Mouse (Mus musculus): ENCODE data around the gene Zfp691. TPM values are rescaled to one million over a fixed set of nuclear protein-coding genes. Genes with fewer than 3 reads are reported as not detected.

The Zfp691 gene
- total and polyA plus RNA-seq, 3 experiments: 20.6 to 23.4 (median 20.6) TPM

- Histone ChIP-seq H3K27ac (peak overlapping the region; percentile 80), H3K9ac (ENCODE audit: low read depth, low read length) (peak overlapping the region; percentile 92), H3K36me3 (ENCODE audit: control insufficient read depth, insufficient read depth, low read length) (no peaks in the 10 kb centered on the region), H3K4me3 (peak overlapping the region; percentile 88), H3K27me3 (ENCODE audit: control insufficient read depth, insufficient read depth, low read length) (no peaks in the 10 kb centered on the region), H3K79me2 (replicated peaks; ENCODE audit: control insufficient read depth, insufficient read depth, low read length) (no peaks in the 10 kb centered on the region), H3K4me1 (ENCODE audit: control insufficient read depth, insufficient read depth, low read length) (no peaks in the 10 kb centered on the region; the same call in 1 of the 2 replicates)
- TF ChIP-seq CTCF (IDR thresholded peaks at IDR 0.05): no peak
- no peak for TF ChIP-seq POLR2A (IDR thresholded peaks at IDR 0.05; ENCODE audit: insufficient read depth, low read depth, low read length)
- no peak for TF ChIP-seq EP300 (IDR thresholded peaks at IDR 0.05; ENCODE audit: insufficient read depth, low read depth, low read length)
- intact Hi-C loops (cut with DNase I): no loop called here
- WGBS: 14% methylated on average over 18 of the region's 18 CpGs
- no peak for DNase-seq
Measured at GRCm38 (mm10) chr4:119195582-119196320, 21.8 kb upstream of the Zfp691 start.

- H3K4me3 ChIP-seq: peak within 1 kb of the TSS; percentile 88
- WGBS: under 1% methylated on average over 39 of the region's 47 CpGs
- TF ChIP-seq EP300 (IDR thresholded peaks at IDR 0.05; ENCODE audit: insufficient read depth, low read depth, low read length) (no peak), POLR2A (IDR thresholded peaks at IDR 0.05; ENCODE audit: insufficient read depth, low read depth, low read length) (peak; percentile 33)
- peak within 1 kb of the TSS; percentile 80 for H3K27ac ChIP-seq
- H3K4me1 ChIP-seq (ENCODE audit: control insufficient read depth, insufficient read depth, low read length): no peaks in the 10 kb centered on the region; the same call in 1 of the 2 replicates
- peak; percentile 90 to 91 for DNase-seq
- no peaks in the 10 kb centered on the region for H3K27me3 ChIP-seq (ENCODE audit: control insufficient read depth, insufficient read depth, low read length)
- H3K36me3 ChIP-seq (ENCODE audit: control insufficient read depth, insufficient read depth, low read length): no peaks in the 10 kb centered on the region
- H3K9ac ChIP-seq (ENCODE audit: low read depth, low read length): peak within 1 kb of the TSS; percentile 92
- intact Hi-C loops (cut with DNase I): no loop called here
- no peaks in the 10 kb centered on the region for H3K79me2 ChIP-seq (replicated peaks; ENCODE audit: control insufficient read depth, insufficient read depth, low read length)
Measured at GRCm38 (mm10) chr4:119194909-119195581, 21.1 kb upstream of the Zfp691 start, which contains the start of gene Svbp. TSS of gene Svbp (plus strand) at chr4:119195306.

DNA sequence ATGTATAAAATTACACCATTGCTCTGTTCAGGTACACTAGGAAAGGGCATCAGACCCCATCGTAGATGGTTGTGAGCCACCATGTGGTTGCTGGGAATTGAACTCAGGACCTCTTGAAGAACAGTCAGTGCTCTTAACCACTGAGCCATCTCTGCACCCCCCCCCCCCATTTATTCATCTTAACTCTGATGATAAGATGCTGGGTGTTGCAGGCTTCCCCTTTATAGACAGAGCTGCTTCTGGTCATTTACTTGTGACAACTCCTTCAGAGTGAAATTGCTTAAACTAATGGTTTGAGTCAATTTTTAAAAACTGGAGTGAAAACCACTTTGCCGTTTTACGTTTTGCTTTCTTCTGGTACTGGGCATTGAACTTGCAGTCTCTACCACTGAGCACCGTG is 18.8 kb upstream of the Zfp691 start:
- no peaks in the 10 kb centered on the region for H3K36me3 ChIP-seq (ENCODE audit: control insufficient read depth, insufficient read depth, low read length)
- no peak overlapping the region for H3K4me3 ChIP-seq
- H3K9ac ChIP-seq (ENCODE audit: low read depth, low read length): no peak overlapping the region
- no peaks in the 10 kb centered on the region for H3K27me3 ChIP-seq (ENCODE audit: control insufficient read depth, insufficient read depth, low read length)
- TF ChIP-seq EP300 (IDR thresholded peaks at IDR 0.05; ENCODE audit: insufficient read depth, low read depth, low read length) (no peak), POLR2A (IDR thresholded peaks at IDR 0.05; ENCODE audit: insufficient read depth, low read depth, low read length) (no peak), CTCF (IDR thresholded peaks at IDR 0.05) (no peak)
- no peaks in the 10 kb centered on the region; the same call in 1 of the 2 replicates for H3K4me1 ChIP-seq (ENCODE audit: control insufficient read depth, insufficient read depth, low read length)
- no peak overlapping the region for H3K27ac ChIP-seq
- intact Hi-C loops (cut with DNase I): no loop called here
- WGBS: 92% methylated on average over 4 of the region's 4 CpGs
- no peaks in the 10 kb centered on the region for H3K79me2 ChIP-seq (replicated peaks; ENCODE audit: control insufficient read depth, insufficient read depth, low read length)
- no peak for DNase-seq

DNA sequence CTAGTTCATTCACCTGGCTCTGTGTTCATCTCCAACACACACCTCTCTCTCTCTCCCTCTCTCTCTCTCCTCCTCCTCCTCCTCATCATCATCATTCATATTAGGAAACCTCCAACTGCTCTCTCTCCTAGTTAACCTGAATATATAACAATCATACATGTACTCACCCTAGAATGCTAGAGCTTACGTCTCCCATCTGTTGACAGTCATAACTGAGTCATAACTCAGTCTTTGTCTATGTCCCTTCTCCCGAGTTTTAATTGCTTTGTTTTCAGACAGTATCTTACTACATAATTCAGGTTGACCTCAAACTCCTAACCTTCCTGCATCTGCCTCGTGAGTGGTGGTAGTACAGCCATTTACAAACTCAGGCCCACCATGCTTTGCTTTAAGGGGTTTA is 17.3 kb upstream of the Zfp691 start:
- H3K4me1 ChIP-seq (ENCODE audit: control insufficient read depth, insufficient read depth, low read length): no peaks in the 10 kb centered on the region; the same call in 1 of the 2 replicates
- H3K36me3 ChIP-seq (ENCODE audit: control insufficient read depth, insufficient read depth, low read length): no peaks in the 10 kb centered on the region
- no peak overlapping the region for H3K27ac ChIP-seq
- no peak for DNase-seq
- H3K9ac ChIP-seq (ENCODE audit: low read depth, low read length): no peak overlapping the region
- no peak overlapping the region for H3K4me3 ChIP-seq
- 67% methylated on average over 3 of the region's 3 CpGs for WGBS
- H3K27me3 ChIP-seq (ENCODE audit: control insufficient read depth, insufficient read depth, low read length): no peaks in the 10 kb centered on the region
- intact Hi-C loops (cut with DNase I): no loop called here
- TF ChIP-seq POLR2A (IDR thresholded peaks at IDR 0.05; ENCODE audit: insufficient read depth, low read depth, low read length): no peak
- no peak for TF ChIP-seq CTCF (IDR thresholded peaks at IDR 0.05)
- no peak for TF ChIP-seq EP300 (IDR thresholded peaks at IDR 0.05; ENCODE audit: insufficient read depth, low read depth, low read length)
- no peaks in the 10 kb centered on the region for H3K79me2 ChIP-seq (replicated peaks; ENCODE audit: control insufficient read depth, insufficient read depth, low read length)

DNA sequence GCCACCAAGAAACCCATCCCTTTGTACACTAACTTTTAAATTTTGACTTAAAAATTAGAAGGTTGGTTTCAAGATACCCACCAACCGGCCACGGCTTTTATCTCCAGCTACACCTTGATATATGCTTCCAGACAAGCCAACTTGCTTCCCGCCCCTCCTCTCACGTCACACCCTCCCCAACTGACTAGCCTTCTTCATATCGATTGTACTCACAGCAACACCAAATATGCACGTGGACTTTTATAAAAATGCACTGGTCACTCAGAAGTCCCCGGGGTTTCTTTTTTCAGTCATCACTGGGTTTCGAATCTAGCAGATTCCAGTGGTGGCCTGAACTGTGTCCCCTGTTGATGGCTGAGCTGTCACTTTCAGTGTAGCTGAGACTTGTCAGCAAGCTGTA is 16.6 kb upstream of the Zfp691 start:
- no peak for TF ChIP-seq EP300 (IDR thresholded peaks at IDR 0.05; ENCODE audit: insufficient read depth, low read depth, low read length)
- TF ChIP-seq POLR2A (IDR thresholded peaks at IDR 0.05; ENCODE audit: insufficient read depth, low read depth, low read length): no peak
- TF ChIP-seq CTCF (IDR thresholded peaks at IDR 0.05): no peak
- no peaks in the 10 kb centered on the region for H3K36me3 ChIP-seq (ENCODE audit: control insufficient read depth, insufficient read depth, low read length)
- H3K27me3 ChIP-seq (ENCODE audit: control insufficient read depth, insufficient read depth, low read length): no peaks in the 10 kb centered on the region
- H3K79me2 ChIP-seq (replicated peaks; ENCODE audit: control insufficient read depth, insufficient read depth, low read length): no peaks in the 10 kb centered on the region
- no peak overlapping the region for H3K27ac ChIP-seq
- WGBS: 71% methylated on average over 8 of the region's 8 CpGs
- no peak overlapping the region for H3K9ac ChIP-seq (ENCODE audit: low read depth, low read length)
- intact Hi-C loops (cut with DNase I): no loop called here
- H3K4me1 ChIP-seq (ENCODE audit: control insufficient read depth, insufficient read depth, low read length): no peaks in the 10 kb centered on the region; the same call in 1 of the 2 replicates
- H3K4me3 ChIP-seq: no peak overlapping the region
- no peak for DNase-seq

DNA sequence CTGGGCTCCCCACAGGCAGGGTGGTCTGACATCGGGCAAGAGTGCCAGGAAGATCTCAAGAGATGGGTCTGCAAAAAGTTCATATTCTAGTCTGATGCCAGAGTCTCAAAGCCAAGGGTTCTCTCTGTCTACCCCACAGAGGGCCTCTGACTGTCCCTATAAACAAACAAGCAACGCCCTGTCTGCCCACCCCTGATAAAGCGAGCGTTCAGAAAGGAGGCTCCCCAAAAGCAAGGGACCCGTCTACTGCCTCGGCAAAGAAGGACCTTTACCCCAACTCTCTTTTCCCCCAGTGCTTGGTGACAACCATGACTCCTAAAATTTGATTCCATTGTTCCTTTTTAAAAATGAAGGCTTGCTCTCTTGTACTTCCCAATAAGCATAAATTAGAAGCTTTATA is 15.9 kb upstream of the Zfp691 start, which contains the start of gene Ermap:
Gene Ermap (minus strand): TSS at position 148 of the 400 bp plus-strand sequence.
- TF ChIP-seq EP300 (IDR thresholded peaks at IDR 0.05; ENCODE audit: insufficient read depth, low read depth, low read length): no peak
- TF ChIP-seq POLR2A (IDR thresholded peaks at IDR 0.05; ENCODE audit: insufficient read depth, low read depth, low read length): no peak
- TF ChIP-seq CTCF (IDR thresholded peaks at IDR 0.05): no peak
- Histone ChIP-seq H3K27ac (no peak within 1 kb of the TSS), H3K36me3 (ENCODE audit: control insufficient read depth, insufficient read depth, low read length) (no peaks in the 10 kb centered on the region), H3K27me3 (ENCODE audit: control insufficient read depth, insufficient read depth, low read length) (no peaks in the 10 kb centered on the region), H3K4me1 (ENCODE audit: control insufficient read depth, insufficient read depth, low read length) (no peaks in the 10 kb centered on the region), H3K9ac (ENCODE audit: low read depth, low read length) (no peak within 1 kb of the TSS), H3K79me2 (replicated peaks; ENCODE audit: control insufficient read depth, insufficient read depth, low read length) (no peaks in the 10 kb centered on the region), H3K4me3 (no peak within 1 kb of the TSS)
- WGBS: 72% methylated on average over 6 of the region's 6 CpGs
- no peak for DNase-seq
- intact Hi-C loops (cut with DNase I): no loop called here
